Mouse (Mus musculus) layer of hippocampus, adult 2 months (tissue): ENCODE results near the gene Rnf113a2. TPM values are rescaled to one million over a fixed set of nuclear protein-coding genes. Genes with fewer than 3 reads are reported as not detected.

ENCODE experiments used
- DNase-seq, 2 experiments: peaks; one replicate each; pipeline ENCODE4 v3.0.0; 2022; ENCODE audit warnings: low spot score in 2 of 2
- H3K27ac ChIP-seq: fragments of 200-600 bp; 2 replicates; pipeline ENCODE4 v1.8.1; 2022
- H3K4me3 ChIP-seq: fragments of 200-600 bp; 2 replicates; pipeline ENCODE4 v1.8.1; 2022; ENCODE audit warnings: mild to moderate bottlenecking
- CTCF ChIP-seq: fragments of 200-600 bp; conservative IDR thresholded peaks from 2 replicates; pipeline ENCODE4 v1.8.1; 2022; ENCODE audit warnings: antibody characterized with exemption, mild to moderate bottlenecking, moderate library complexity
- long read RNA-seq, 2 experiments: library from polyadenylated mRNA; stranded (forward); transcript quantifications; one replicate each; pipeline ENCODE4 v2.0.0; 2021; ENCODE audit warnings: borderline mapping rate in 2 of 2
- total RNA-seq, 2 experiments: library from RNA; stranded (reverse); gene quantifications; 2 replicates each; pipeline ENCODE4 v1.2.3; 2021

Gene Rnf113a2
- total RNA-seq: 10 to 100 TPM; 13.8 to 15.9 TPM
- long read RNA-seq, experiment 1, transcript Rnf113a2-201 (1 exons, 1,383 nt): major isoform, 11 of 11 reads
- long read RNA-seq, experiment 1, partial matches to known transcripts: 0 of 11 reads
- long read RNA-seq, experiment 1, other reads (novel, unspliced or antisense): 0 of 11 reads
- long read RNA-seq, experiment 2, transcript Rnf113a2-201 (1 exons, 1,383 nt): major isoform, 10 of 10 reads
- long read RNA-seq, experiment 2, partial matches to known transcripts: 0 of 10 reads
- long read RNA-seq, experiment 2, other reads (novel, unspliced or antisense): 0 of 10 reads

GRCm38 (mm10) chr12:84416834-84417604 is at the start of gene Rnf113a2:
Rnf113a2 (plus strand) TSS chr12:84417196.
- peak; percentile 79 to 84 for DNase-seq
- Histone ChIP-seq H3K27ac (peak within 1 kb of the TSS; percentile 81), H3K4me3 (peak within 1 kb of the TSS; percentile 79)
- TF ChIP-seq CTCF: no peak

GRCm38 (mm10) chr12:84371647-84372046 is 45.3 kb upstream of the Rnf113a2 start:
- no peak for DNase-seq
- no peak overlapping the region for H3K4me3 ChIP-seq
- TF ChIP-seq CTCF: no peak
- no peak overlapping the region for H3K27ac ChIP-seq

GRCm38 (mm10) chr12:84373831-84374481 is 43.0 kb upstream of the Rnf113a2 start:
- TF ChIP-seq CTCF: no peak
- Histone ChIP-seq H3K27ac (peak overlapping the region; percentile 43; the same call in 1 of the 2 replicates), H3K4me3 (no peak overlapping the region)
- DNase-seq: no peak

GRCm38 (mm10) chr12:84382369-84382768 is 34.6 kb upstream of the Rnf113a2 start:
- no peak overlapping the region for H3K4me3 ChIP-seq
- TF ChIP-seq CTCF: no peak
- H3K27ac ChIP-seq: no peak overlapping the region
- DNase-seq: no peak

- no peak for DNase-seq
- TF ChIP-seq CTCF: no peak
Measured at GRCm38 (mm10) chr12:84384644-84385081, 32.3 kb upstream of the Rnf113a2 start.

GRCm38 (mm10) chr12:84385408-84385807 is 31.6 kb upstream of the Rnf113a2 start:
- no peak for DNase-seq
- TF ChIP-seq CTCF: no peak

More at GRCm38 (mm10) chr12:84384644-84385081, 32.3 kb upstream of the Rnf113a2 start:
- H3K4me3 ChIP-seq: no peak overlapping the region
- H3K27ac ChIP-seq: peak overlapping the region; percentile 8; the same call in 1 of the 2 replicates

GRCm38 (mm10) chr12:84388097-84388496 is 28.9 kb upstream of the Rnf113a2 start:
- no peak for DNase-seq
- no peak overlapping the region for H3K4me3 ChIP-seq
- H3K27ac ChIP-seq: no peak overlapping the region
- no peak for TF ChIP-seq CTCF

More at GRCm38 (mm10) chr12:84385408-84385807, 31.6 kb upstream of the Rnf113a2 start:
- Histone ChIP-seq H3K4me3 (no peak overlapping the region), H3K27ac (peak overlapping the region; percentile 8; the same call in 1 of the 2 replicates)

GRCm38 (mm10) chr12:84388774-84389400 is 28.1 kb upstream of the Rnf113a2 start:
- no peak overlapping the region for H3K27ac ChIP-seq
- no peak for DNase-seq
- H3K4me3 ChIP-seq: no peak overlapping the region
- TF ChIP-seq CTCF: no peak

- Histone ChIP-seq H3K27ac (no peak overlapping the region), H3K4me3 (no peak overlapping the region)
- DNase-seq: no peak
- no peak for TF ChIP-seq CTCF
Measured at GRCm38 (mm10) chr12:84390336-84390735, 26.7 kb upstream of the Rnf113a2 start.

GRCm38 (mm10) chr12:84392681-84393080 is 24.3 kb upstream of the Rnf113a2 start:
- TF ChIP-seq CTCF: no peak
- Histone ChIP-seq H3K4me3 (no peak overlapping the region), H3K27ac (no peak overlapping the region)
- DNase-seq: no peak

- Histone ChIP-seq H3K27ac (no peak overlapping the region), H3K4me3 (no peak overlapping the region)
- DNase-seq: no peak
- TF ChIP-seq CTCF: no peak
Measured at GRCm38 (mm10) chr12:84393847-84394246, 23.1 kb upstream of the Rnf113a2 start.

GRCm38 (mm10) chr12:84396947-84397679 is 19.9 kb upstream of the Rnf113a2 start:
- no peak overlapping the region for H3K27ac ChIP-seq
- H3K4me3 ChIP-seq: no peak overlapping the region
- TF ChIP-seq CTCF: no peak
- DNase-seq: no peak
